Mouse (Mus musculus) embryonic facial prominence, embryonic 11.5 days (tissue): Measurements from ENCODE around the gene Rad9b. TPM values are rescaled to one million over a fixed set of nuclear protein-coding genes. Genes with fewer than 3 reads are reported as not detected.

ENCODE experiments used
- polyA plus RNA-seq: library from polyadenylated mRNA; unstranded; fragments of >200 nt; fragmentation: Nextera tagmentation; extraction: Ambion mirVana; gene quantifications from 2 replicates; pipeline ENCODE4 v1.2.1, GENCODE M21; 2014

The Rad9b gene
- polyA plus RNA-seq, 1 experiment from 2014 or later = 10.7 TPM

Other genes starting within 250 kb of the Rad9b start
- not detected in 2 replicates for gene Ccdc63, start 213.4 kb downstream of the Rad9b start, polyA plus RNA-seq
- gene Ppp1cc, start 196.0 kb downstream of the Rad9b start, polyA plus RNA-seq = 307 and 311 TPM in 2 replicates
- 10.6 and 10.8 TPM in 2 replicates for gene Hvcn1, start 147.4 kb downstream of the Rad9b start, polyA plus RNA-seq
- 3.3 and 3.5 TPM in 2 replicates for gene Tctn1, start 89.8 kb downstream of the Rad9b start, polyA plus RNA-seq
- gene Pptc7, start 69.9 kb downstream of the Rad9b start, polyA plus RNA-seq = 8.3 and 9.0 TPM in 2 replicates
- 194 and 196 TPM in 2 replicates for gene Vps29, start 136 bp upstream of the Rad9b start, polyA plus RNA-seq
- gene Gpn3, start 17.6 kb upstream of the Rad9b start, polyA plus RNA-seq = 78.0 and 81.9 TPM in 2 replicates
- 107 TPM in 2 replicates for gene Fam216a, start 18.1 kb upstream of the Rad9b start, polyA plus RNA-seq
- gene Arpc3, start 37.6 kb upstream of the Rad9b start, polyA plus RNA-seq = 54.1 and 62.3 TPM in 2 replicates
- gene Anapc7, start 67.5 kb upstream of the Rad9b start, polyA plus RNA-seq = 30.3 and 34.1 TPM in 2 replicates
- gene Atp2a2, start 148.0 kb upstream of the Rad9b start, polyA plus RNA-seq = 34.4 and 37.4 TPM in 2 replicates